Mouse (Mus musculus) hindbrain, postnatal 0 days (tissue): ENCODE results near the gene Ppp2r1b. TPM values are rescaled to one million over a fixed set of nuclear protein-coding genes. Genes with fewer than 3 reads are reported as not detected.

Source experiments
- ATAC-seq: fragments of 200-750 bp; cut with Nextera tagmentation; 2 replicates; pipeline ENCODE4 v1.8.0; 2017; ENCODE audit warnings: mild to moderate bottlenecking, moderate TSS enrichment, moderate library complexity
- DNase-seq: peaks from one replicate; pipeline ENCODE4 v3.0.0-alpha.2; 2015; ENCODE audit warnings: low spot score
- H3K27ac ChIP-seq: fragments of 300-500 bp; sonication (generic); 2 replicates; pipeline ENCODE4 v1.5.1; 2014; ENCODE audit warnings: mild to moderate bottlenecking
- H3K27me3 ChIP-seq: fragments of 300-500 bp; sonication (generic); 2 replicates; pipeline ENCODE4 v1.6.1; 2014; ENCODE audit warnings: low read length, mixed read lengths; ENCODE audit not compliant: insufficient read depth
- H3K36me3 ChIP-seq: fragments of 300-500 bp; sonication (generic); 2 replicates; pipeline ENCODE4 v1.6.1; 2014; ENCODE audit warnings: low read length, mixed read lengths; ENCODE audit not compliant: insufficient read depth
- H3K4me1 ChIP-seq: fragments of 300-500 bp; sonication (generic); 2 replicates; pipeline ENCODE4 v1.6.1; 2014; ENCODE audit warnings: antibody characterized with exemption, low read length, mixed read lengths; ENCODE audit not compliant: insufficient read depth
- H3K4me2 ChIP-seq: fragments of 300-500 bp; sonication (generic); 2 replicates; pipeline ENCODE4 v1.6.1; 2014; ENCODE audit warnings: low read depth, mild to moderate bottlenecking, low read length, moderate library complexity, mixed read lengths
- H3K4me3 ChIP-seq: fragments of 300-500 bp; sonication (generic); 2 replicates; pipeline ENCODE4 v1.5.1; 2014; ENCODE audit warnings: low read length
- H3K9ac ChIP-seq: fragments of 300-500 bp; sonication (generic); replicated peaks from 2 replicates; pipeline ENCODE4 v1.6.1; 2014; ENCODE audit warnings: mild to moderate bottlenecking, low read length, moderate library complexity, mixed read lengths
- H3K9me3 ChIP-seq: fragments of 300-500 bp; sonication (generic); 2 replicates; pipeline ENCODE4 v1.6.1; 2016; ENCODE audit warnings: low read length, mixed read lengths
- CTCF ChIP-seq: IDR thresholded peaks from 2 replicates; pipeline ENCODE4 v1.5.1; 2016; ENCODE audit warnings: antibody characterized with exemption, control low read depth, low read depth
- WGBS: fragments of 180-500 bp; shearing (Covaris S2); extraction: QIAGEN DNeasy Blood & Tissue Kit; methylation state at CpG from one replicate; pipeline ENCODE4 v1.1.7; 2014; 5-methylcytosine and 5-hydroxymethylcytosine counted together
- polyA plus RNA-seq: library from polyadenylated mRNA; unstranded; fragments of >200 nt; fragmentation: Nextera tagmentation; extraction: Ambion mirVana; gene quantifications from 2 replicates; pipeline ENCODE4 v1.2.1, GENCODE M21; 2015
- total RNA-seq: library from RNA; depleted of rRNA; stranded (reverse); fragments of >200 nt; gene quantifications from 2 replicates; pipeline ENCODE4 v1.2.3, GENCODE M21; 2014; rRNA removed

Ppp2r1b gene
- total RNA-seq (18.8 and 23.5 TPM in 2 replicates), polyA plus RNA-seq (31.4 and 32.8 TPM in 2 replicates)

DNA sequence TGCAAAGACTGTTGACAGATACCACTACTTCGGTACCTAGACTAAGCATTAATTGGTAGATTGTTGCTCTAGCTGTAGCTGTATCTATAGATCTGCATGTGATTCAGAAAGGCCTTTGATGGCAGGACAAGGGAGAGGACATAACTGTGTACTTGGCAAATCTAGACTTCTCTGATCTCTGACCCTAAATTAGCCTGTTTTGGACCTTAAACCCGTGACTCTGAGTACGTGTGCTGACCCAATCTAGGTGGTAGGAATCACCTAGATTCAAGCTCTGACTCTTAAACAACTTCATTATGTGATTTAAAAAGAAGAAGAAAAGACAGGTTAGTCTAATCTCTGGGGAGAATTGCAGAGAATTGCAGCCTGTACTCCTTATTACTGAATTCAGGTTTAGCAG lies at the start of gene Ppp2r1b:
Gene Ppp2r1b, plus strand, starts transcription at position 221 of the 400 bp plus-strand sequence.
- Histone ChIP-seq H3K27ac (no peak within 1 kb of the TSS), H3K4me1 (no peaks in the 10 kb centered on the region), H3K4me3 (no peak within 1 kb of the TSS), H3K27me3 (no peaks in the 10 kb centered on the region), H3K36me3 (peaks cover 10% of the 10 kb centered on the region), H3K4me2 (no peak within 1 kb of the TSS), H3K9me3 (no peaks in the 10 kb centered on the region), H3K9ac (no peak within 1 kb of the TSS)
- WGBS = 93% methylated on average over 3 of the region's 3 CpGs
- DNase-seq (no peak), ATAC-seq (no peak)
- no peak for TF ChIP-seq CTCF

DNA sequence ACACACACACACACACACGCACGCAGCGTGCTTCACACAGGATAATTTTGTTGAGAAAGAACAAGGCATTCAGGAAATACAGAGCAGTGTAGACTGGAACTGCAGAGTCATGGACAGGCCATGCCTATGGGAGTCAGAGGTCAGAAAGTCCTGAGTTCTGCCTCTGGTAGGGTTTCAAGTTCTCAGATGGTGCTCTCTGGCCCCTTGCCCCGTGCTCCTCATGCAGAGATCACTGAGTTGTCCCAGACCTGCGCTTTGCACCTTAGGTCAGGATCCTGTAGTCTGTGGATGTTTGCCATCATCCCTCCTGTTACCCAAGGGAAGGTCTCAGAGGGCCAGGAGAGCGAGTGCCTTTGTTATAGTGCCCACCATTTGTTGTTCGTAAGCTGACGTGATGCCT lies 48.3 kb upstream of the Ppp2r1b start:
- 86% methylated on average over 8 of the region's 8 CpGs for WGBS

DNA sequence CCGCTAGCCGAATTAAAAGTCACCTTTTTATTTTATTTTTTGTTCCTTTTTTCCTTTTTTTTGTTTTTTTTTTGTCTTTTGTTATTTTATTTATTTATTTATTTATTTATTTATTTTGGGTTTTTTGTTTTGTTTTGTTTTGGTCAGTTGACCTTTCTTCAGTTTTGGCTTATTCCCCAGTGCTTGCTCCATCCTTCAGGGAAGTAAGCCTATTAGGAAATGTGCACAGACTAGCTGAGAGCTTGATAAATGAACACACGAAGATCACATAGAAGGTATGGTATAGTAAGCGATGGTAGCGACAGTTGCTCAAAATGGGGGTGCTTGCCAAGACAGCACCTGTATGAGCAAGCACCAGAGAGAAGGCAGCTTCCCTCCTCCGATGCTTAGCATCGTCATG lies 47.5 kb upstream of the Ppp2r1b start:
- H3K27ac ChIP-seq = no peak overlapping the region
- H3K27me3 ChIP-seq = no peaks in the 10 kb centered on the region
- peaks cover 25% of the 10 kb centered on the region; the same call in 1 of the 2 replicates for H3K36me3 ChIP-seq
- H3K4me2 ChIP-seq = no peak overlapping the region
- no peaks in the 10 kb centered on the region for H3K4me1 ChIP-seq
- no peak overlapping the region for H3K9ac ChIP-seq
- no peak overlapping the region for H3K4me3 ChIP-seq
- TF ChIP-seq CTCF = no peak
- no peaks in the 10 kb centered on the region for H3K9me3 ChIP-seq
- no peak for DNase-seq
- 95% methylated on average over 7 of the region's 7 CpGs for WGBS
- ATAC-seq = no peak

More for the DNA sequence above, 48.3 kb upstream of the Ppp2r1b start:
- Histone ChIP-seq H3K27ac (no peak overlapping the region), H3K27me3 (no peaks in the 10 kb centered on the region), H3K36me3 (peaks cover 26% of the 10 kb centered on the region), H3K9me3 (no peaks in the 10 kb centered on the region), H3K4me1 (no peaks in the 10 kb centered on the region), H3K4me3 (no peak overlapping the region), H3K4me2 (no peak overlapping the region), H3K9ac (no peak overlapping the region)
- DNase-seq (no peak), ATAC-seq (no peak)
- no peak for TF ChIP-seq CTCF

DNA sequence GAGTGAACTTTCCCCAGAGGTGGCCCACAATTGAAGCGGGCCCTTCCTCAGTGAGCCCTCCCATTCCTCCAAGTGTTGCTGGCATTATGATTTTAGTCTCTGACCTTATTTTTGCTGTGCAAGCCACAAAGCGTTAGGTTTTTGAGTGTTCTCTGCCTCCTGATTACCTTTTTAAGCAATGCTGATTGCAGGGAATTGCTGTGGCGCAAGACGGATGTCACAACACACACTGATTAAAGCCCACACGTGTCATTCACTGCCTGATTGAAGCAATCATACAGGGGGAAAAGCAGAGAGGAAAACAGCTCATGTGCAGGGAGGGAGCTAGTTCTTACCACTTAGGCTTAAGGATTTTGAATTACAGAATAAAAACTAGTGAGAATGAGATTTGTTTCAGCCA lies 46.7 kb upstream of the Ppp2r1b start:
- Histone ChIP-seq H3K9ac (no peak overlapping the region), H3K27me3 (no peaks in the 10 kb centered on the region), H3K4me1 (no peaks in the 10 kb centered on the region), H3K4me3 (no peak overlapping the region), H3K36me3 (peaks cover 31% of the 10 kb centered on the region), H3K9me3 (no peaks in the 10 kb centered on the region), H3K4me2 (no peak overlapping the region), H3K27ac (no peak overlapping the region)
- WGBS = 80% methylated on average over 5 of the region's 5 CpGs
- DNase-seq (no peak), ATAC-seq (no peak)
- no peak for TF ChIP-seq CTCF

DNA sequence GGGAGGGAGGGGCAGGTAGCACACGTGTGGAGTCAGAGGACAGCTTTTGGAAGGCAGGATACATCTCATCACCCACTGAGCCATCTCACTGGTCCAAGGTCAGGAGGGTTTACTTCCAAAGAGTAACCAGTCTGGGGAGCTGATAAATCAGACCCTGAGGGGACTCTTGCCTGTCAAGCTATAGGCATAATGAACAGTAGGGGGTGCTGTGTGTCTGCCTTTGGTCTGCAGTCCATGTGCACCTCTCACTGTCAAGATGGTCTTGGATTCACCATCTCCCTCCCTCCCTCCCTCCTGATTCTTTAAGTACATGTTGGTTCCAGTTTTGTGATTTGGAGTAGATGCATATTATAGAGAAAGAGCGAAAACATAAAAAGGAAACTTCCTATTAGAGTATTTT lies 44.1 kb upstream of the Ppp2r1b start:
- Histone ChIP-seq H3K27ac (no peak overlapping the region), H3K4me3 (no peak overlapping the region), H3K9me3 (no peaks in the 10 kb centered on the region), H3K27me3 (no peaks in the 10 kb centered on the region), H3K9ac (no peak overlapping the region), H3K4me2 (no peak overlapping the region), H3K36me3 (peaks cover 43% of the 10 kb centered on the region), H3K4me1 (no peaks in the 10 kb centered on the region)
- peak; percentile 56; the same call in 1 of the 2 replicates for ATAC-seq
- DNase-seq = peak; percentile 65
- peak; percentile 64 for TF ChIP-seq CTCF
- WGBS = 66% methylated on average over 2 of the region's 2 CpGs

DNA sequence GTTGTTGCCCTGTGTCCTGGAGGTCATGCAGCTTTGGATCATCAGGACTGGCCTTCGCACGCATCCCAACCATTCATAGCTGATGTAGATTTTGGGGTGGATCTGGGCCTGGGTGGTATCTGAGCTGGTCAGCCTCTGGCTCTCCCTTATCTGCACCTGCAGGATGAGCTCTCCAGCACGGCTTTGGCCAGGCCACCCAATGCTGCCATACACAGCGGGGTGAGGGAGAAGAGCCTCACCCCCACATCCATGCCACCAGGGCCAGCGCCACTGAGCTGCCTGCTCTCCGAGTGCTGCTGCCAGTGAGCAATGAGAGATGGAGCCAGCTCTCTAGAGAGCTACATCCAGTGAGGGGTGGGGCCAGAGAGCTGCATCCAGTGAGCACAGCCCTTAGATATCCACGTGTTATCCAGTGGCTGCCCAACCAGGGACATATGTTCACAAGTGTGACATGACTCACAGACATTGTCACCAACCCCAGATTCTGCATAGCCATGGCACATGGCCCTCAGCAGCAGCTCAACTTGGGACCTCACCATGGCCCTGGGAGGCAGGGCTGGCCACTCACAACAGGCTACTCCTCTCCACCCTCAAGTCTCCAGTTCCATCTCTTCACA lies 41.9 kb upstream of the Ppp2r1b start:
- H3K36me3 ChIP-seq = peaks cover 47% of the 10 kb centered on the region
- H3K4me1 ChIP-seq = no peaks in the 10 kb centered on the region
- no peak overlapping the region for H3K27ac ChIP-seq
- DNase-seq (no peak), ATAC-seq (no peak)
- no peaks in the 10 kb centered on the region for H3K27me3 ChIP-seq
- H3K9me3 ChIP-seq = no peaks in the 10 kb centered on the region
- no peak overlapping the region for H3K4me3 ChIP-seq
- H3K4me2 ChIP-seq = no peak overlapping the region
- no peak for TF ChIP-seq CTCF
- WGBS = 92% methylated on average over 7 of the region's 7 CpGs
- H3K9ac ChIP-seq = no peak overlapping the region

DNA sequence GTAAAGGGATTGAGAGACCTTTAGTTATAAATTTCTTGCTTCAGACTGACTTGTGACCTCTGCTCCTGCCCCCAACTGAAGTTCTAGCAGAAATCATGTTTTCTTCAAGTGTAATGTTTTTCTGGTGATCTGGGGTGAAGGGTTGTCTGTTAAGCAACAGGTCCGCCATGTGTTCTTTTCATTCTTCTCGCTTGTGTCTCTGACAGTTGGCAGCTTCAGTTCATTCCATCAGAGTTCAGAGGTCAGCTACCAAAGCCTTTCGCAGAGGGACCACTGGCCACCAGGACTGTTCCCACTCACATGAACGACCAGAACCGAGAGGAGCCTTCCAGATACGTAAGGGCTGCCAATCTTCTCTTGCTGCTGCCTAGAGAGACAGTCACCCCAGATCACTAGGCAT lies 36.6 kb upstream of the Ppp2r1b start:
- Histone ChIP-seq H3K9ac (no peak overlapping the region), H3K36me3 (peaks cover 44% of the 10 kb centered on the region), H3K27me3 (no peaks in the 10 kb centered on the region), H3K4me1 (no peaks in the 10 kb centered on the region), H3K4me3 (no peak overlapping the region), H3K4me2 (no peak overlapping the region), H3K9me3 (no peaks in the 10 kb centered on the region), H3K27ac (no peak overlapping the region)
- ATAC-seq (no peak), DNase-seq (no peak)
- 78% methylated on average over 6 of the region's 6 CpGs for WGBS
- no peak for TF ChIP-seq CTCF
